Mouse (Mus musculus) olfactory bulb, adult 2 months (tissue): Measurements from ENCODE around the gene Uvrag.

Source experiments
- CTCF ChIP-seq: fragments of 200-500 bp; IDR thresholded peaks from 2 replicates; pipeline ENCODE4 v1.5.1; 2012; ENCODE audit warnings: low read depth, mild to moderate bottlenecking, low read length, moderate library complexity; ENCODE audit not compliant: insufficient read depth
- POLR2A ChIP-seq: fragments of 200-500 bp; IDR thresholded peaks from 2 replicates; pipeline ENCODE4 v1.6.1; 2012; ENCODE audit warnings: mild to moderate bottlenecking, low read depth, low read length, moderate library complexity; ENCODE audit not compliant: insufficient read depth

- TF ChIP-seq CTCF (no peak), POLR2A (no peak)
Measured at GRCm38 (mm10) chr7:99158011-99158410, 17.1 kb upstream of the Uvrag start.
